Mouse (Mus musculus): ENCODE measurements around the gene Hacl1. TPM values are rescaled to one million over a fixed set of nuclear protein-coding genes. Genes with fewer than 3 reads are reported as not detected.
"Not testable (repeated sequence)": the region's sequence is repeated elsewhere in the genome, so short reads cannot be mapped to it uniquely, and the experiment has no call there.

The Hacl1 gene
- total and polyA plus RNA-seq, 2 experiments from 2014 or later, result 12.2 to 25.5 TPM

DNA sequence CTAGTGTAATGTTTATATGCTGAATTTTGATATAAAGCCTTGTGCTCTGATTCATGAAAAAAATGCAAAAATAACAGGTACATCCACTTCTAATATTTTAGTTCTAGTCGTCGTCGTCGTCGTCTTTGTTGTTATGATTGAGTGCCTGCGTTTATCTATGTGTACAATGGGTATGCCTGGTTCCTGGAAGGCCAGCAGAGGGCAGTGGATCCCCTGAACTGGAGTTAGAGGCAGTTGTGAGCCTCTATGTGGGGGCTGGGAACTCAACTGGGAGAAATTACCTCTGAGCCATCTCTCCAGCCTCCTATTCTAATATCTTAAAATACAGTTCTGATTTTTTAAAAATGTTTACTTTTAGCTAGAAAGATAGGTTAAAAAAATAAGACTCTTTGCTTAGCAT lies 35.6 kb downstream of the Hacl1 start:
- Histone ChIP-seq H3K9ac (replicated peaks; ENCODE audit: low read depth, low read length) (no peak overlapping the region), H3K4me1 (ENCODE audit: control insufficient read depth, insufficient read depth) (no peaks in the 10 kb centered on the region), H3K36me3 (replicated peaks; ENCODE audit: control insufficient read depth, insufficient read depth, low read length) (no peaks in the 10 kb centered on the region), H3K4me2 (ENCODE audit: low read depth, low read length) (no peak overlapping the region), H3K27ac (ENCODE audit: low read depth) (no peak overlapping the region), H3K4me3 (ENCODE audit: low read depth, low read length) (no peak overlapping the region), H3K27me3 (ENCODE audit: control insufficient read depth, insufficient read depth, low read length) (no peaks in the 10 kb centered on the region), H3K9me3 (replicated peaks; ENCODE audit: control insufficient read depth, low read length) (no peaks in the 10 kb centered on the region)
- DNase-seq (ENCODE audit: low spot score) (no peak), ATAC-seq (ENCODE audit: insufficient read depth, low read depth) (no peak)
- 59% methylated on average over 6 of the region's 6 CpGs for WGBS
- peak; percentile 21 for TF ChIP-seq CTCF (IDR thresholded peaks at IDR 0.05; ENCODE audit: low read depth)
- TF ChIP-seq EP300 (IDR thresholded peaks at IDR 0.05; ENCODE audit: low read depth), result no peak

DNA sequence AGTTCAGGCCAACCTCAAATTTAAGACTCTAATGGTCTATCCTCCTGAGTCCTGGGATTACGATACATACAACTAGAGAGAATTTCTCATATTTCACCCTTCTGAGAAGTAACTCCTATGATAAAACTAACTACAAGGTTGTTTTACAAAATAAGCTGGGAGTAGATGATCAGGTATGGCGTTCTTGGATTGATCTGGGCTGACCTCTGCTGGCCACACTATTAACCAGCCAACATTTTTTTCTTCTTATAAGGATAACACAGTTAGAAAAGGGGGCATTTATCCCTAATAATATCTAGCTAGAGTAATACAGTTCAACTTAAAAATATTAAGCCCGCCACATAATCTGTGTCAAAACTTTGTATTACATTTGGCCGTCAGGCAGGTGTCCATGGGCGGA lies 36.2 kb downstream of the Hacl1 start:
- TF ChIP-seq CTCF (IDR thresholded peaks at IDR 0.05; ENCODE audit: low read depth) (peak; percentile 64), EP300 (IDR thresholded peaks at IDR 0.05; ENCODE audit: low read depth) (no peak)
- no peak for ATAC-seq (ENCODE audit: insufficient read depth, low read depth)
- no peak overlapping the region for H3K27ac ChIP-seq (ENCODE audit: low read depth)
- no peaks in the 10 kb centered on the region for H3K27me3 ChIP-seq (ENCODE audit: control insufficient read depth, insufficient read depth, low read length)
- H3K4me3 ChIP-seq (ENCODE audit: low read depth, low read length), result no peak overlapping the region
- peak; percentile 56 for DNase-seq (ENCODE audit: low spot score)
- no peak overlapping the region for H3K9ac ChIP-seq (replicated peaks; ENCODE audit: low read depth, low read length)
- WGBS, result 62% methylated on average over 5 of the region's 5 CpGs
- no peaks in the 10 kb centered on the region for H3K9me3 ChIP-seq (replicated peaks; ENCODE audit: control insufficient read depth, low read length)
- no peaks in the 10 kb centered on the region for H3K4me1 ChIP-seq (ENCODE audit: control insufficient read depth, insufficient read depth)
- H3K4me2 ChIP-seq (ENCODE audit: low read depth, low read length), result no peak overlapping the region
- no peaks in the 10 kb centered on the region for H3K36me3 ChIP-seq (replicated peaks; ENCODE audit: control insufficient read depth, insufficient read depth, low read length)

DNA sequence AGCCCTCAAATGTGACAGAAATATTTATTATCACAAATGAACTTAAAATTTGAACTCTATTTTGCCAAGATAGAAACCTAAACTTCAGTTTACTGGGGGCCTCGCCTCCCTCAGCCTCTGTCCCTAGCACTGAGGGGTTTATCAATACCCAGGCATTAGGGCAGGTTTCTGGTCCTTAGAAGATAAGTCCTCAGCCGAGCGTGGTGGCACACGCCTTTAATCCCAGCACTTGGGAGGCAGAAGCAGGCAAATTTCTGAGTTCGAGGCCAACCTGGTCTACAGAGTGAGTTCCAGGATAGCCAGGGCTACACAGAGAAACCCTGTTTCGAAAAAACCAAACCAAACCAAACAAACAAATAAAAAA lies 38.5 kb downstream of the Hacl1 start:
- H3K4me2 ChIP-seq (ENCODE audit: low read depth, low read length), result not testable (repeated sequence)
- 79% methylated on average over 6 of the region's 6 CpGs for WGBS

DNA sequence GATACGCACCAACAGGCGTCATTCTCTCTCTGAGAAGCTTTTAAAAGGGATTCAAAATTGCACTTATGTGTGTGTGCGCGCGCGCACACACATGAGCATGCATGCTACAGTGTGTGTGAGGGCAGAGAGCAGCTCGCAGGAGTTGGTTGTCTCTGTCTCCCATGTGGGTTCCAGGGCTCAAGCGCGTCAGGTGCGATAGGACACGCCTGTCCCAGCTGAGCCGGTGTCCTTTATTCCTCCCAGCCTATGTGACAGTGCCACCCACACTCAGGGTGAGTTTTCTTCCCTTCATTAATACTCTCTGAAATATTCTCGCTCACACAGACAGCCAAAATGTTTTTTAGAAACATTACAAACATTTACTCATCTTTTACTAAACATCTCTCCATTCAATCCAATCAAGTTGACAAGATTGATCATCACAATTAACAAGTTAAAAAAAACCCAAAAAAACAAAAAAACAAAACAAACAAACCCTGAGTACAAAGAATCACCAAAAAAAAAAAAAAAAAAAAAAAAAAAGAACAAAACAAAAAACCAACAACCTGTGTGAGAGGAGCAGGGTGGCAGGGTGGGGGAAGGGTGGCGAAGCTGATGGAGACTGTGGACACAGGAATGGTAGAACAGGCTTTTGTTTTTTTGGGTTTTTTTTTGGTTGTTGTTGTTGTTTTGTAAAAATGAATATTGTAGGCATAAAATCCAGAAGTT lies 39.0 kb downstream of the Hacl1 start:
- no peaks in the 10 kb centered on the region for H3K9me3 ChIP-seq (replicated peaks; ENCODE audit: control insufficient read depth, low read length)
- DNase-seq (ENCODE audit: low spot score) (no peak), ATAC-seq (ENCODE audit: insufficient read depth, low read depth) (no peak)
- TF ChIP-seq CTCF (IDR thresholded peaks at IDR 0.05; ENCODE audit: low read depth) (no peak), EP300 (IDR thresholded peaks at IDR 0.05; ENCODE audit: low read depth) (no peak)
- no peaks in the 10 kb centered on the region for H3K27me3 ChIP-seq (ENCODE audit: control insufficient read depth, insufficient read depth, low read length)
- H3K9ac ChIP-seq (replicated peaks; ENCODE audit: low read depth, low read length), result no peak overlapping the region
- WGBS, result 94% methylated on average over 14 of the region's 14 CpGs
- no peak overlapping the region for H3K4me3 ChIP-seq (ENCODE audit: low read depth, low read length)
- H3K4me2 ChIP-seq (ENCODE audit: low read depth, low read length), result no peak overlapping the region
- no peaks in the 10 kb centered on the region for H3K36me3 ChIP-seq (replicated peaks; ENCODE audit: control insufficient read depth, insufficient read depth, low read length)
- H3K4me1 ChIP-seq (ENCODE audit: control insufficient read depth, insufficient read depth), result no peaks in the 10 kb centered on the region
- H3K27ac ChIP-seq (ENCODE audit: low read depth), result no peak overlapping the region

More for the DNA sequence above, 38.5 kb downstream of the Hacl1 start:
- not testable (repeated sequence) for H3K4me3 ChIP-seq (ENCODE audit: low read depth, low read length); H3K9ac ChIP-seq (replicated peaks; ENCODE audit: low read depth, low read length); ATAC-seq (ENCODE audit: insufficient read depth, low read depth); H3K36me3 ChIP-seq (replicated peaks; ENCODE audit: control insufficient read depth, insufficient read depth, low read length); H3K4me1 ChIP-seq (ENCODE audit: control insufficient read depth, insufficient read depth); DNase-seq (ENCODE audit: low spot score); H3K27me3 ChIP-seq (ENCODE audit: control insufficient read depth, insufficient read depth, low read length); H3K27ac ChIP-seq (ENCODE audit: low read depth); H3K9me3 ChIP-seq (replicated peaks; ENCODE audit: control insufficient read depth, low read length)

DNA sequence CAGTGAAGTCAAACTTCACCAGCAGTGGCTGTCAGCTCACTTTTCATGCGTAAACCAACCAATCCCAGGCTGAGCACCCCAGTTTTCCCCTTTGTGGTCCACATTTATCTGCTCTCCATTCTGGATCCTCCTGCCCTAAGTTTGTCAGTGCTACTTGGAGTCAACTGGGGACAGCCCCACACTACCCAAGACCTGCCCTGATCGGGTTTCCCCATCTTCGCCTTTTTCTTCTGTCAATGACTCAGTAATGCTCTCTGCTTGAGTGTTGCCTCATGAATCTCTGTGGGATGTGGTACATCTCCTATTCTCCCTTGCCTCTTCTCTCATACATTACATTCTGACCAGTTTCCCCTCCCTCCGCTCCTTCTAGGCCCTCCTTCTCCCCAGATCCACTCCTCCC lies 43.6 kb downstream of the Hacl1 start:
- ATAC-seq (ENCODE audit: insufficient read depth, low read depth), result no peak
- H3K4me2 ChIP-seq (ENCODE audit: low read depth, low read length), result no peak overlapping the region
- DNase-seq (ENCODE audit: low spot score), result no peak
- WGBS, result 86% methylated on average over 4 of the region's 4 CpGs
- no peak overlapping the region for H3K9ac ChIP-seq (replicated peaks; ENCODE audit: low read depth, low read length)
- TF ChIP-seq CTCF (IDR thresholded peaks at IDR 0.05; ENCODE audit: low read depth) (no peak), EP300 (IDR thresholded peaks at IDR 0.05; ENCODE audit: low read depth) (no peak)
- no peaks in the 10 kb centered on the region for H3K27me3 ChIP-seq (ENCODE audit: control insufficient read depth, insufficient read depth, low read length)
- no peaks in the 10 kb centered on the region for H3K9me3 ChIP-seq (replicated peaks; ENCODE audit: control insufficient read depth, low read length)
- no peaks in the 10 kb centered on the region for H3K4me1 ChIP-seq (ENCODE audit: control insufficient read depth, insufficient read depth)
- no peaks in the 10 kb centered on the region for H3K36me3 ChIP-seq (replicated peaks; ENCODE audit: control insufficient read depth, insufficient read depth, low read length)
- no peak overlapping the region for H3K27ac ChIP-seq (ENCODE audit: low read depth)
- H3K4me3 ChIP-seq (ENCODE audit: low read depth, low read length), result no peak overlapping the region

DNA sequence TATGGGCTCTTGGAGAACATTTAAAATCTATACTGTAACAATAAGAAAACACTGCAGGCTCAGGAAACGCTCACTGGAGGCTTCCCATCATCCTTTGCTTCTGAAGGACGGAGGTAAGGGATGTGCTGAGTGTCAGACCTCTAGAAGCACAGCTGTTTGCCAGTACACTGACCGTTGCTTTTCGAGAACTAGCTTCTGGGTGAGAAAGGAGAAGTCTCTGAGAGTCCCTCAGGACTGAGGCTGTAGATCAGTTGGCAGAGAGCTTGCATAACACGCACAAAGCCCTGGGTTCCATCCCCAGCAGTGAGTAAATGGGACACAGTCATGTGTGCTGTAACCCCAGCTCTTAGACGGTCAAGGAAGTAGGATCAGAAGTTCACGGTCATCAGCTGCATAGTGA lies 44.7 kb downstream of the Hacl1 start:
- Histone ChIP-seq H3K36me3 (replicated peaks; ENCODE audit: control insufficient read depth, insufficient read depth, low read length) (no peaks in the 10 kb centered on the region), H3K27ac (ENCODE audit: low read depth) (no peak overlapping the region), H3K27me3 (ENCODE audit: control insufficient read depth, insufficient read depth, low read length) (no peaks in the 10 kb centered on the region), H3K4me2 (ENCODE audit: low read depth, low read length) (no peak overlapping the region), H3K4me3 (ENCODE audit: low read depth, low read length) (no peak overlapping the region), H3K9ac (replicated peaks; ENCODE audit: low read depth, low read length) (no peak overlapping the region), H3K9me3 (replicated peaks; ENCODE audit: control insufficient read depth, low read length) (no peaks in the 10 kb centered on the region), H3K4me1 (ENCODE audit: control insufficient read depth, insufficient read depth) (no peaks in the 10 kb centered on the region)
- ATAC-seq (ENCODE audit: insufficient read depth, low read depth), result no peak
- no peak for TF ChIP-seq CTCF (IDR thresholded peaks at IDR 0.05; ENCODE audit: low read depth)
- TF ChIP-seq EP300 (IDR thresholded peaks at IDR 0.05; ENCODE audit: low read depth), result no peak
- 63% methylated on average over 7 of the region's 7 CpGs for WGBS
- no peak for DNase-seq (ENCODE audit: low spot score)
